Mouse (Mus musculus) splenic B cell, adult 2 months (primary cell): ENCODE measurements around the gene Mmp10.

Experiments used
- DNase-seq: peaks from one replicate; pipeline ENCODE4 v3.0.0-alpha.2; 2011; ENCODE audit warnings: low read depth, low spot score
- H3K27me3 ChIP-seq: 2 replicates; pipeline ENCODE4 v1.6.1; 2012; ENCODE audit warnings: mild to moderate bottlenecking, low read length, moderate library complexity, mixed read lengths; ENCODE audit not compliant: control insufficient read depth, poor library complexity, insufficient read depth, severe bottlenecking
- H3K36me3 ChIP-seq: 2 replicates; pipeline ENCODE4 v1.6.1; 2012; ENCODE audit warnings: mild to moderate bottlenecking, low read length, moderate library complexity, mixed read lengths; ENCODE audit not compliant: control insufficient read depth, poor library complexity, insufficient read depth, severe bottlenecking

The Mmp10 gene

GRCm38 (mm10) chr9:7554382-7554781, 52.2 kb downstream of the Mmp10 start:
- no peaks in the 10 kb centered on the region for H3K27me3 ChIP-seq
- peak; percentile 32 for DNase-seq
- no peaks in the 10 kb centered on the region for H3K36me3 ChIP-seq

GRCm38 (mm10) chr9:7558221-7559017, 56.3 kb downstream of the Mmp10 start, which contains the start of gene Mmp8:
TSS of gene Mmp8 (plus strand) at chr9:7558456.
- no peak for DNase-seq
- Histone ChIP-seq H3K27me3 (no peaks in the 10 kb centered on the region), H3K36me3 (no peaks in the 10 kb centered on the region)
